In the genomic region with DNA sequence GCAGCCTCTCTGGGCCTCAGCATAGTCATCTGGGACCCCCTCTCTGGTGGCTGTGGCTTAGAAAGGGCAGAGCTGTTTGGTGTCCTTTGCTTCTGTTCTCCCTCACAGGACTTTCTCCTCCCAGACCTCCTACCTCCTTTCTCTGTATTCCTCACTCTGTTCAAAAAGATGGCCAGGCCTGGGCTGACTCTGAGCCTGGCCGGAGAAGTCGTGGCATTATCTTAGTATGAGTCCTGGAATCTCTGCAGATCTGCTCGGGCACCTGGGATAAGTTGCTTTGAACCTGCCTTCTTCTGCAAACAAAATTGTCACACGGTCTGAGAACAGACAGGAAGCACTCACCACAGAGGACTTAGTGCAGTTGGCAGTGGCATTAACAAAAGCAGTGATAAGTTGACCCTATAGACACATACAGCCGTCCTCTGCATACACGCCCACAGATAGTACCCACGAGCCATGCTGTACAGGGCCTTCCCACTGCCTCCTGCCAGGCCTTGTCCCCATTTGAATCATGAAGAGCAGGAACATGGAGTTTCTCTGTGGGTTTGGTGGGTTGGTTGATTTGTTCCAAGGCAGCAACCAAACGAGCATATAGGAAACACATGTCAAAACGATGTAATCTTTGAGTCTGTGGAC, we compare ENCODE assay signal across 11 mouse cellular contexts.
DNase-seq lines count a peak whose midpoint lies in the region; ATAC-seq lines count a peak whose summit lies in the region.
"Had no signal": no experiment of that assay in that cellular context is flagged by ENCODE, and none has a peak within 500 bp of the region (broad histone marks: within the 10 kb centered on the region; RNA-seq: fewer than 3 reads in every experiment).

No protein-coding gene starts in this region.

- H3K4me1 ChIP-seq in heart, embryonic 13.5 days, result peaks cover 60% of the 10 kb centered on the region
- peaks cover 11% of the 10 kb centered on the region for H3K4me1 ChIP-seq in embryonic facial prominence, embryonic 11.5 days (ENCODE audit: control insufficient read depth, insufficient read depth, low read length)
- H3K4me1 ChIP-seq in hindbrain, embryonic 12.5 days, result peaks cover 72% of the 10 kb centered on the region
- H3K4me1 ChIP-seq in midbrain, embryonic 15.5 days, result peaks cover 70% of the 10 kb centered on the region

- H3K4me3 ChIP-seq in heart, embryonic 13.5 days, result no peak overlapping the region
- H3K4me3 ChIP-seq in embryonic facial prominence, embryonic 11.5 days (ENCODE audit: low read depth, low read length), result no peak overlapping the region
- no peak overlapping the region for H3K4me3 ChIP-seq in hindbrain, embryonic 12.5 days
- H3K4me3 ChIP-seq in midbrain, embryonic 15.5 days, result no peak overlapping the region
- H3K4me3 ChIP-seq: limb, embryonic 13.5 days had no signal

- H3K36me3 ChIP-seq in heart, embryonic 13.5 days, result peaks cover 21% of the 10 kb centered on the region
- no peaks in the 10 kb centered on the region for H3K36me3 ChIP-seq in embryonic facial prominence, embryonic 11.5 days (replicated peaks; ENCODE audit: control insufficient read depth, insufficient read depth, low read depth, low read length)
- 0 out of 2 replicates have a peak, but pooled peaks cover 6% of the 10 kb centered on the region for H3K36me3 ChIP-seq in hindbrain, embryonic 12.5 days
- 0 out of 2 replicates have a peak, but pooled peaks cover 5% of the 10 kb centered on the region for H3K36me3 ChIP-seq in midbrain, embryonic 15.5 days (replicated peaks)

- peak overlapping the region; percentile 47 for H3K9ac ChIP-seq in heart, embryonic 13.5 days
- H3K9ac ChIP-seq in embryonic facial prominence, embryonic 11.5 days (replicated peaks; ENCODE audit: low read length), result peak overlapping the region; percentile 32
- no peak overlapping the region for H3K9ac ChIP-seq in hindbrain, embryonic 12.5 days
- no peak overlapping the region for H3K9ac ChIP-seq in midbrain, embryonic 15.5 days
- H3K9ac ChIP-seq: limb, embryonic 13.5 days had no signal

- no peak for DNase-seq in heart, postnatal 36 days
- DNase-seq in embryonic facial prominence, embryonic 11.5 days (ENCODE audit: low spot score), result peak; percentile 49
- DNase-seq in B cell, adult 2 months, result no peak
- DNase-seq in frontal cortex, postnatal 14 days (ENCODE audit: low spot score in 2 of 2), result no peak
- DNase-seq: cerebellum, adult 11 months had no signal

- no peaks in the 10 kb centered on the region for H3K9me3 ChIP-seq in heart, embryonic 13.5 days
- H3K9me3 ChIP-seq in embryonic facial prominence, embryonic 11.5 days (replicated peaks; ENCODE audit: control insufficient read depth, low read length), result no peaks in the 10 kb centered on the region
- no peaks in the 10 kb centered on the region for H3K9me3 ChIP-seq in hindbrain, embryonic 12.5 days (replicated peaks)
- no peaks in the 10 kb centered on the region for H3K9me3 ChIP-seq in midbrain, embryonic 15.5 days
- H3K9me3 ChIP-seq: limb, embryonic 13.5 days had no signal

- H3K27ac ChIP-seq in heart, embryonic 13.5 days (replicated peaks), result no peak overlapping the region
- H3K27ac ChIP-seq in embryonic facial prominence, embryonic 11.5 days (replicated peaks; ENCODE audit: low read depth, low read length), result no peak overlapping the region; the same call in 1 of the 2 replicates
- H3K27ac ChIP-seq in hindbrain, embryonic 12.5 days, result peak overlapping the region; percentile 99
- peak overlapping the region; percentile 88 for H3K27ac ChIP-seq in midbrain, embryonic 15.5 days

- H3K27me3 ChIP-seq in heart, embryonic 13.5 days (replicated peaks), result no peaks in the 10 kb centered on the region
- no peaks in the 10 kb centered on the region for H3K27me3 ChIP-seq in embryonic facial prominence, embryonic 11.5 days (ENCODE audit: control insufficient read depth, insufficient read depth, low read length)
- no peaks in the 10 kb centered on the region for H3K27me3 ChIP-seq in hindbrain, embryonic 12.5 days
- H3K27me3 ChIP-seq in midbrain, embryonic 15.5 days (replicated peaks), result no peaks in the 10 kb centered on the region
- H3K27me3 ChIP-seq: limb, embryonic 13.5 days had no signal

- H3K4me2 ChIP-seq in heart, embryonic 13.5 days, result no peak overlapping the region
- no peak overlapping the region for H3K4me2 ChIP-seq in embryonic facial prominence, embryonic 11.5 days (ENCODE audit: low read depth, low read length)
- H3K4me2 ChIP-seq in hindbrain, embryonic 12.5 days (replicated peaks), result no peak overlapping the region
- H3K4me2 ChIP-seq in midbrain, embryonic 15.5 days, result no peak overlapping the region
- H3K4me2 ChIP-seq: limb, embryonic 13.5 days had no signal

- no peak for ATAC-seq in heart, embryonic 13.5 days (ENCODE audit: extremely low read depth, insufficient number of reproducible peaks, low FRiP score, low TSS enrichment)
- ATAC-seq in embryonic facial prominence, embryonic 11.5 days (replicated peaks; ENCODE audit: insufficient number of reproducible peaks, low FRiP score, low TSS enrichment, low read depth), result no peak
- ATAC-seq in hindbrain, embryonic 12.5 days (ENCODE audit: low FRiP score), result no peak
- ATAC-seq in midbrain, embryonic 15.5 days (replicated peaks), result no peak
- ATAC-seq in monocyte, adult 5-6 weeks (replicated peaks; ENCODE audit: insufficient number of reproducible peaks, low FRiP score, low TSS enrichment, poor library complexity, severe bottlenecking), result no peak
- ATAC-seq: inflammation-experienced regulatory T-cells, adult 6 months had no signal

- intact Hi-C loops in heart, postnatal 36 days (cut with DNase I), result loop anchor here (5.0 kb wide), 1 partner anchor 72 kb away; the partner anchor contains the start of gene Traf3ip2

- 42% methylated on average over 9 of the region's 9 CpGs for WGBS in heart, embryonic 13.5 days
- WGBS in embryonic facial prominence, embryonic 11.5 days, result 61% methylated on average over 9 of the region's 9 CpGs
- WGBS in hindbrain, embryonic 12.5 days, result 56% methylated on average over 9 of the region's 9 CpGs
- WGBS in midbrain, embryonic 15.5 days, result 34% methylated on average over 9 of the region's 9 CpGs

Comparison
In these comparisons a context has a peak if more than half of its experiments do, and no peak if none do; other contexts are left out.
1. H3K27ac ChIP-seq: peak in hindbrain, embryonic 12.5 days (single experiment) and midbrain, embryonic 15.5 days (single experiment); none in heart, embryonic 13.5 days (single experiment) and embryonic facial prominence, embryonic 11.5 days (single experiment).
2. H3K9ac ChIP-seq: peak in heart, embryonic 13.5 days (single experiment) and embryonic facial prominence, embryonic 11.5 days (single experiment); none in hindbrain, embryonic 12.5 days (single experiment) and midbrain, embryonic 15.5 days (single experiment).